Mouse (Mus musculus) erythroblast, adult 5-6 weeks (primary cell): Measurements from ENCODE around the gene Gca. TPM values are rescaled to one million over a fixed set of nuclear protein-coding genes. Genes with fewer than 3 reads are reported as not detected.

ENCODE experiments used
- ATAC-seq: replicated peaks from 2 replicates; pipeline ENCODE4 v1.8.0; 2016; ENCODE audit warnings: moderate number of reproducible peaks, mild to moderate bottlenecking, moderate TSS enrichment, inconsistent platforms; ENCODE audit not compliant: poor library complexity, low FRiP score, severe bottlenecking
- total RNA-seq, 2 experiments: library from RNA; stranded (forward) in 1 of 2; stranded (reverse) in 1 of 2; fragments of 150-400 nt in 1 of 2; fragments of 200-764, 138-1000 nt in 1 of 2; gene quantifications; 2 replicates each; pipeline versions ENCODE4 v1.2.3 to v1.2.4; 2015 to 2017; ENCODE audit warnings: low replicate concordance in 2 of 2

The Gca gene
- 29.8 and 37.0 TPM in 2 replicates for total RNA-seq (2015; ENCODE audit: low replicate concordance)
- 13.7 and 21.0 TPM in 2 replicates for total RNA-seq (2017; ENCODE audit: low replicate concordance)

DNA sequence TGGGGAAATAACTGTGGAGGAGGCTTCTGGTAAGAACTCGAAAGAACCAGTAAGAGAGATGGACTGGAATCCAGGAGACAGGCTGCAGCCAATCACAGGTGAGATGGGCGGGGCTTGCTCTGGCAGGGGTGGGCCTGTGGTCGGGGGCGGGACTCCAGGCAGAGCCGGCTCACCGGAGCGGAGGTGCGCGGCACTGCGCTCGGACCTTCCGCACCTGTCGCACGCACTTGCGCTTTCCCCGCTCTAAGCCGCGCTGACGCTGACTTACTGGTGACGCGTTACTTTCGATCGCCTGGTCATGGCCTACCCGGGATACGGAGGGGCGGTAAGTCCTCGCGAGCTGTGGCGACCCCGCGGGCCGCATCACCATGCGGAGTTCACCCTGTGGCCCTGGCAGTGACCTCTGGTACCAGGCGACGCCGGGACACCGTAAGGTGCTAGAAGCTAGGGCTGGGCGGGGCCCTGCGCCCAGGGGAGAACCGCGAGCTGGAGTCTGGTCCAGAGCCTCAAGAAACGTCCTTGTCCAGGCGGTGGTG, at the start of gene Gca:
Gca (plus strand) TSS at position 151 of the 536 bp plus-strand sequence.
- peak; percentile 99 for ATAC-seq

DNA sequence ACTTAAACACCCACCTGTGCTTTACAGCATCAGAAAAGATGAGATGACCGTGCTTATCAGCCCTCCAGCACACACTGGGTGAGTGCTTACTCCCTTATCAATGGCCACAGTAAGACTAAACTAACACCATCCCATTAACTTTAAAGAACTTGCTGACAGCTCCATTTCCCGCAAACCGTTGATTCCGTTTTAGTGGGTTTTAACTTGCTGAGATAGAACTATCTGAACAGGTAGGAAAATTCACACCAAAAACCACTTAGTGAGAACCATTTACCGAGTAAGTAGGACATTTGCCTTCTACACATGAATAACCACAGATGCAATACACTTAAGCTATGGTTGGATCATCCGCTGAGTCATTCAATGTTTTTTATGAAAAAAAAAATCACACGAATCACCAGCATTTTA, 45.1 kb upstream of the Gca start:
- peak; percentile 95 for ATAC-seq

DNA sequence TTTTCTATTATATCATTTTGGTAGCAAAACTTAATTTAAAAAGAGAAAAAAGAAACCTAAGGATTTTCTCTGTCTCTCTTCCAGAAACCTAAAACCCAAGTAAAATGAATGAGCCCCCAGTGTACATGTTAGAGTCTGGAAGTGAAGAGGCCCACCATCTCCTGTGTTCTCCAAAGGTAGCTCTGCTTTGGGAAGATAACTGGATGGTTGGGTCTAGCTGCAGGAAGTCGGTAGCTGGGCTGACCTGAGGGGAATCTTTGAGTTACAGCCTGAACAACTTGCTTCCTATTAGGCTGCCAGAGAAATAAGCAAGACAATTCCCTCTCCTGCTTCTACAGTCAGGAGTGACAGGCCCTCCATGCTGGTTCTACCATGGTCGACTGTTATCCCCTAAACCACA, 44.4 kb upstream of the Gca start:
- ATAC-seq = peak; percentile 47

DNA sequence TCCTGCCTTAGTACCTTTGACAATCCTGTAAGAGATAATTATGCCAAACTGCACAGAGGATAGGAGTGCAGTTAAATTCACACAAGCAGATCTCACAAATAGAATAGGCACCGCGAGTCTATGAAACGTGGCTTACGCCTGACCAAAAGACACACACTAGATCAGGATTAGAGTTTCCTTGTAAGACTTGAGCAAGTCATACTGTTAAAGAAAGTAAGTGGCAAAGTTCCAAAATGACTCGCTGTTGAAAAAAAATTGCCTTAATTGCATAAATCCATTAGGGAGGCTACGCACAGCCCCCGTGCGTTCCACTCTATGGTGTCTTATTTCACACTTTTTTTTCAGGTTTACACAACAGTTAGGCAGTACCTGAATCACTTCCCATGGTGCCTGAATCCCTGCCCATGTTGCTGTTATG, 41.1 kb upstream of the Gca start:
- no peak for ATAC-seq

DNA sequence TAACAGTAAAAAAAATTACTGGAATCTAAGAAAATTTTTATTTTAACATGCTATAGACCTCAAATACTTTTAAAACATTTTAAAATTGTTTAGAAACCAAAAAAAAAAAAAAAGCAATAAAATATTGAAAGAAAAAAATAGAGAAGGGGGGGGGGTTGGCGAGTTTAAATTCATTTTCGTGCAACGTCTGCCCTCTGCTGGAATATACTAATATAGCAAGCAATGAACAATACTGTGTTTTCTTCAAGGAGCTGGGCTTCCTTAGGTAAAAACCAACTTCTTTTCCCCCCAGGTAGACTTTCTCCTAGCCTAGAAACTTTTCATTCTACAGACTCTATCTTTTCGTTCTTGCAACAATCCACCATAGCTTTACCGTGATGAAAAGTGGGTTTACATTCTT, 36.4 kb upstream of the Gca start:
- peak; percentile 72 for ATAC-seq

DNA sequence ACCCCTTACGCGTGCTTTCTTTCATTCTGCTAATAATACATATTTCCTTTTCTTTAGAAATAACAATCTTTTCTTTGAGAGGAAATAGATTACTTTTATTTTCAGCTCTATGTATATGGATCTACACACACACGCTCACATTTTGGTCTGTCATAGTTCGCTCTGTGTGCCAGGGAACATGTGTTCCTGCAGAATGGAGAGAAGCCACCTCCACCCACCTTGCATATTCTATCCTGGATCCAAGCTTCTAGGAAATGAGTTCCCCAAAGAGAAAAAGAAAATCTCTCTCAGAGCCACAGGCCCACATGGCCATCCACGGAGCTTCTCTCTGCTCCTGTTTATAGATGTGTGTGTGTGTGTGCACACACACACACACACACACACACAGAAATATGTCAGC, 35.7 kb upstream of the Gca start:
- no peak for ATAC-seq

DNA sequence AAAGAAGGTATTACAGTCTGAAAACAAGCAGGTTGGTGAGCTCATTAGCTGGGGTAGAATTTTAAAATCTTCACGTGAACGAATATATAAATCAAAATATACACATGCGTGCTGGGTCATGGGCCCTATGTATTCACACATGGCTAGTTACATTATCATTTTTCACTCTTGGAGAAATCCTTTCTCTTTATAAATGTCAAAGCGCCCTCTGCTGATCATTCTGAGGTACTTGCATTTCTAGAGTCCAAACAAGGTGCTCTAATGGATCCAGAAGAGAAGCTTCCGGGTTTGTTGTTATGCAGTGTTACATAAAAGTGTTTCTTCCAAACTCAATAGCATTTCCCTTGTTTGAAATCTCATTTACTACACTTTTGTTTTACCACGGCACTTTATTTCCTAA, 33.6 kb upstream of the Gca start:
- peak; percentile 79 for ATAC-seq

DNA sequence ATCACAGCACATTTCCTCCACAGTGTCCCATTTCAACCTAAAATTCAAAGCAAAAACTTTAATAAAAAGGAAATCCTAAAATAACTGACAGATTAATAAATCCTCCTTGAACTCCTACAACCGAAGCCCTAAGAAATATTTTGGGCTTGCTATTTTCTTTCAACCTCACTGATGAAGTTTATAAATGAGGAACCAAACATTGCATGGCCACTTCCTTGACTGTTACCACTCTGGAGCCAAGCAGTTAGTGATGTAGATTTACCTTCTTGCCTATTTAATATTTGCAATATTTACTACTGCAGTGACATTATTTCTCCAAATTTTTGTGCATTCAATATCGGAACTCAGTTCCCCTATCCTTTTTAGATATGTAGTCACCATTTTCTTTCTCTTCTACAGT, 24.2 kb upstream of the Gca start:
- no peak for ATAC-seq

DNA sequence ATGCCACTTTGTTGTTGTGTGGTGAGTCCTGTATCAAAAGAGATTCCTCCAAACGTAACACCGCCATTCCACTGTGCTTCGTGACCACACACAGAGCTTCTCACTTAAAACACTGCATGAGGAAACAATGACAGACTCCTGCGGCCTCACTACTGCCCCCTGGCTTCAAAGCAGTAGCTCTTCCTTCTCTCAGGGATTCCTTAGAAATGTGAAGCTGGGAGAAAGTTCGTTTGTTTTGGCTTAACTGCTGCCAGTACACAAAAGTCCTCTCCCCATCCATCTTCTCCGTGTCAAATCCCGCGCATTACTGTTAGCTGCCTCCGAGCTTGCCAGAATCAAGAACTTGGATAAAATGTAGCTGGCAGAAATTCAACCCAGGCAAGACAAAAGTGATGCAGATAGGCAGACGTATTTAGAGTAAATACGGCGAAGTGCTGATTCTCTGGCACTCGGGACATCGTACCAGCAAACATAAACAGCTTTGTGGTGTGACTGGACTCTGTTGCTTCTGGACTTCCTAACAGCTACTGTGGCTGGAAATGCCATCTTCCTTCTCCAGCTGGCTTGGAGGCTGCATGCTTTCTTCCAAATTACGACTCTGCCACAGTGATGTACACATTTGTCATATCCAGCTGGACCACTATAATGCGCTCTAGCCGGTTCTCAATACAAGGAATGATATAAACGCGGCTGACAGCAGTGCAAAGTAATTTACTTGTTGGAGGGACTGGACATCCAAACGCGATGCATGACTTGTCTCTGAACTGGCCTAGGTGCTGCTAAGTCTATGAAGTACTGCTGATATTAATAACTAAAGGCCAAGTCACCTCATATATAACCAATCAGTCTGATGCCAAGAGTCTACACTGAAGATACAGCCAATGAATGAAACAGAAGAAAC, 20.4 kb upstream of the Gca start:
- peak; percentile 69 for ATAC-seq

DNA sequence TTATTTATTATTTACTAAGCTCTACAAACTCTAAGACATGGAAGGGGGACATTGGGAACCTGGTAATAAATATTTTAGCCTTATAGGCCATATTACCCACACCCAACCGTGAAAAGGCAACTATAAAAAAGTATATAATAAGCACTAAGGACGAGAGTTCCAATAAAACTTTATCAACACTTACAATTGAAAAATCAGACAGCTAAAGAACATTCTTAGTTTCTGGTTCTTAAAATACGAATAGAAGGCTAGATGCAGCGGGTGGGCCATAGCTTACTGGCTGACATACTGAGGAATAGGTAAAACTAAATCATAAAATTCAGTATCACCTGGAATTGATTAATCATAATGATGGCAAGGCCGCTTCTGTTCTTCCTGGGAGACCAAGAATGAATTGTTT, 19.2 kb upstream of the Gca start:
- no peak for ATAC-seq

DNA sequence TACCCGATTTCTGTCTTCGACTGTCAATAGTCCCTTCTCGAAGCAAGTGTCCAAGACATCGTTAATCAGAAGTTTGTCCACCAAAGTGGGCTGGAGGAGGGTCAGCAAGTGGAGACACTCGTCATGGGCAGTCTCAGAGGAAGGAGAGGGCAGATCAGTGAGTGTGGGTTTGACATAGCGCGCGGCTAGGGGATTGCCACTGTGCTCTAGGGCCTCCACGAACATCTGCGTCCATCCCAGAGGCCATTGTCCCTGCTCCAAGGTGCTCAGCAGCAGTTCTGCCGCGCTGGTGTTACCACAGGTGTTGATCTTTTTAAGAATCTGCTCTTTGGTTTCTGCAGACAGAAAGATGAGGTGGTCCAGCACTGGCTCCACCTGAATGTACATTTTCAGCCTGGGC, 18.6 kb upstream of the Gca start:
- ATAC-seq = peak; percentile 53

DNA sequence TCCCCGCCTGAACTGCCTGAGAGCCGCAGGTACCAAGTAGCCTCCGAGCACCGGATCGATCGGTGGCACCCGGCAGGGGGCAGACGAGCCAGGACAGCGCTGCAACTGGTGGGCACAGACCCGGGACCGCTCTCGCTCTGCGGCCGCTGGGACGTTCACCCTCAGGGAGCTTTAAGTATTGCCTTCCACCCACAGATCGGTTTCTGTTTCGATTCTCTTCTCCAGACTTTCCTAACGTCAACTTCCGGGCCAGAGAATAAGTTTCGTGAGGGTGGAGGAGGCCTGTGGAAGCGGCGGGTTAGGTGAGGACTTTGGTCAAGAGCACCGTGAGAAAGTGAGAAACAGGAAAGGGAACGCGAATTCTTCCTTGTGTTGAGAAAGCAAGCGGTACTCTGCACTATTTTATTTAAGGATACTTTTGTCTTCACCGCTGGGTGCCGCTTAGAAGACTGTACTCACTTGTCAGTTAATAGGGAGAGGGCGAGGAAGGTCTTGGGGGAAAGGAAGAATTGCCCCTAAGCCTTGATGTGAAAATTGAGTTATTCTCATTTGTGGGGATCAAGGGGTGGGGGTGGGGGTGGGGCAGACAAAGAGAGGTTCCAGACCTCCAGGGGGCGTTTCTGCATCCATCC, 18.0 kb upstream of the Gca start, which contains the start of gene Ifih1:
Ifih1 (minus strand) TSS at position 242 of the 632 bp plus-strand sequence.
- peak; percentile 81 for ATAC-seq

DNA sequence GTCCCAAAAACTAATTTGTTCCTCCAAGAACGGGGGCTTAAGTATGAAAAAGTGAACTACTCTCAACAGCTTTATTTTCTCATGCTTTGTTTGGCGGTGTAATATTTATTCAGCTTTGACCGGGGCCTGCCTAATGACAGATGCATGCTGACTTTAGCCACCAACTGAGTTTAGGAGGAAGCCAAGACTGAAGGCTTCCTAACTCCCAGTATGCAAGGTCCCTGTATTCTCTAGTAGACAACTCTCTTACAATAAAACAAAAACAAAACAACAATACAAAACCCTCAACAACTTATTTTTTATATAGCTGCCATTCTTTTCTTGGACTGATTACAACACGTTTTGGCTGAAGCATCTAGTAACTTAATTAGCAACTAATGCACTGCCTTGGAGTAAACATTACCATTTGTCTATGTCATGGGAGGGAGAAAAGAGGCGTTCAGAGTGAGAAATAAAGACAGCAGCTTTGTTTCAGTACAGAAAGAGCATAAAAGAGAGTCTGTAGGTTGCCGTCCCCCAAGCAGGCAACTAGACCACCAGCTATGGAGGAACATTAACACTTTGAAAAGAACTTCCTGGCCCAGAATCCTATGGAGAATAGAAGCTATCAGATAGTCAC, 17.3 kb upstream of the Gca start:
- no peak for ATAC-seq

DNA sequence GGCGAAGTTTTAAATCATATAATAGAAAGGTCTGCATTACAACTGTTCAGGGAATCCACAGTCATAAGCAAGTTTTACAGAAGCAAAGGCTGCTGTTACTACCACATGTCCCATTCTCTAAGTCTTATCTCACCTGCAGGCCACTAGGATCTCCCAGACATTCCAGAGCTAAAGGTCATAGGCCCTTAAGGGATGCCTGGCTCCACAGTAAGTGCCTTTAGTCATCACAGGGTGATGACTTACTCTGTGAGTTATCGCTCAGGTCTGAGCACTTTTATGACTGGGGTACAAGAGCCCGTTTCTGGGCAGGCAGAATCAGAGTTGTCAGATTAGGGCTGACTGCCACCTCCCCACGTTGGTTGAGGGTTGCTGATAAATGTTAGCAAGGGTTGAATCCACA, 12.2 kb upstream of the Gca start:
- no peak for ATAC-seq

DNA sequence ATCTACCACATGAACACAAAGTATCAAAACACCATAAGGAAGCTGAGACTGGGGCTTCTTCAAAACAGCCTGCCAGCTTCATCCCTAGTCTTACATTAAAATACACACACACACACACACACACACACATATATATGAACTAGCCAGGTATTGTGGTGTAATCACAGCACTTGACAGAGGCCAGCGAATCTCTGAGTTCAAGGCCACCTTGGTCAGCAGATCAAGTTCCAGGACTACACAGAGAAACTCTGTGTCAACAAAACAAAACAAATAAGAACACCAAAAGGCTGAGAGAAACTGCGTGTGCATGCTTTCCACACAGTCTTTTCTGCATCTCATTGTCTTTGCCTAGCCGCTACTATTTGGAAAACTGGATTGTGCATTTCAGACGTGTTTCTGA, 11.6 kb upstream of the Gca start:
- ATAC-seq = no peak

DNA sequence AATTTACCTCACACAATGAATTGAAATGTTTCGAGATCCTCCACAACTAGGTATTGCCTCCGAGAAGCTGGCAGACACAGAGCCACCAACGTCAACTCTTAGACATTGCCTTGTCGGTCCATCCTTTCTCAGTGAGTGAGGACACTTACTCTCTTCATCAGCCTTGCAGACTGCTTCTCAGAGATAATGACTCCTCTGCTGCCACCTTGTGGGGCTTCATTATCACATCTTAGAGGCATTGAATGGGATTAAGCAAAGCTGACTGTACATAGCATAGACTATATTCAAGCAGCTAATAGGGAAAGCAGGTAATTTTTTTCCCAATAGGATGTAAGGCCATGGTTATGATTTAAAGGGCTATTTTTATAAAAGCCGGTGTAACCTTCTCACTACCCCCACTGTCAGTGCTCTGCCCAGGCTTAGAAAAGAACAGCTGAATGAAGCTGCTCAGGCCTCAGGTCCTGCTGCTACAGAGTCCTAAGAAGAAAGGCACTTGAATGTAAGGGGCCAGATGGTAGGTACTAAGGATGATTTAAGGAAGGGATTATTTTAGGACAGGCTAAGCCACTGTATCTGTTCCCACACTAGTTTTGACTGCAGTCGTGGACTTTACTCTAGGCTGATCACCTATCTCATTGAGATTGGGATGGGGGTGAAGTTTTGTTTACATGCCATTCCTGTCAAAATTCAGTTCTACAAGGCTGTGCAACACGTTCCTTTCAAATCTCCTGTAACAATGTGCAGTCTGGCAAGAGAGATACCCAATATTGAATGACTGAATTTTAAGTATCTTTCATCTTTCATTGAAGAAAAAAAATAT, 9.4 kb upstream of the Gca start:
- ATAC-seq = peak; percentile 88

DNA sequence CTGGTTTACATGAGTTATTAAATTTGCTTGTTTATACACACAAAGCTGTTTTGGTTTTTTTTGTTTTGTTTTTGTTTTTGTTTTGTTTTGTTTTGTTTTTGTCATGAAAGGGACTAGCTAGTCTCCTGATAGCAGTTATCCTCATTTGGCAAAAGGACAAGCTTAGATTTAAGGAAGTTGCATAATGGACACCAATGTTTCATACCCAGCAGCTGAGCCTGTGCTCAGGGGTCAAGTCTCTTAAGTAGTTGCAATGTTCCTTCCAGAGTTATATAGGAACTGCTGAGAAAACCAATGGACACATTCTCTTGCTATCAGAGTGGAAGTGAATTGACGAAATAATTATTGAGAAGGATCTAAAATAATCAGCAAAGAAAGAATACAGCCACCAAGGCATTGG, 8.0 kb upstream of the Gca start:
- ATAC-seq = no peak

DNA sequence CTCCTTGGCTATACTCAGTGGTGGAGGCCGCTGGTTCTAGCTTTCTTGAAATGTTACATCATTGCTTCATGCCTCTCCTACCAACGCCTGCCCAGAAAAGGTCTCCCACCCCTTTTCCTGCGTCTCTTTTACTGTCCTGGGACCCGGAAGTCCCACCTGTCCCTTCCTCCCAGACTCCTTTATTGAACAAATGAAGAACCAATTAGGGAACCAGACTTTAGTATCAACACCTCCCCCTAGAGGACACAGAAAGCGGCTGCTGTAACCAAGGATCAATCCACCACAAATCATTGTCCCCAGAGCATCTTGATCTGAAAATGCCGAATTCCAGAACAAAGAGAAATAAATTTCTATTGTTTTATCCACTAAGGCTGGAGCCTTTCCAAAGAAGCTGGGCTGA, 3.5 kb upstream of the Gca start:
- ATAC-seq = no peak

DNA sequence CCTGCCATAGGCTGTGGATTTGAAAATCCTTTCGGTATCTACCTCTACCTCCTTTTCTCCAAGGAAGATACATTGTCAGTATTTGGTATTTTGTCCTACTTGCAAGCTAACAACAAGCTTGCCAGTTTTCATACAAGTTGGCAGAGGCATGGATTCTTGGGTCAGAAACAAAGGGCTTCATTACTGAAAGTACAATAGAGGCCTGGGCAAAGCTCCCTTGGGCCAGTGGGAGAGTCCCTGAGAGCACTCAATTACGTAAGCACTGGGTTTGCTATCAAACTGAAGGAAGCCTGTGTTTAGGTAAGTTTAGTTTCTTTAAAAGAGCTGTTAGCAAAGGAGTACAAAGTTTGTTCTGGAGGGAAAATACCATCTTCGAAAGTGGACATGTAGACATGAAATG, 1.5 kb upstream of the Gca start:
- ATAC-seq = no peak

DNA sequence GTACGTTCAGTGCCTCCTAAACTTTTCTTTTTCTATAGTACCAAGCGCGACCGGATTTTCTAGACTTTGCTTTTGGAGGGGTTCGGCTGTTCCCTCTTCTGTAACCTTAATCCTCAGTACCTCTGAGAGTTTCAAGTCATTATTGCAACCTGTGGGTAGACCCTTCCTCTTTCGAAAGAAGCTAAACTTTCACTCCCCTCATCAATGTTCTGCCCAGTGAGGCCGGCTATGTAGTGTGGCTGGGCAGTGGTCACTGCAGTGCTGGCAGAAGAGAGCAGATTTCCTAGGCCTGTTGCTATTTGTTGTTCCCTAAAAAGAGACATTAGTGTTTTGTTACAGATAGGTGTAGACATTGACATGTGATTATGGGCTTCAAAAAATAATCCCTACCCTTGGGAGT, 754 bp downstream of the Gca start:
- no peak for ATAC-seq
